Mouse (Mus musculus) heart, postnatal 0 days (tissue): Measurements from ENCODE around the gene Stard13.

Experiments
- CTCF ChIP-seq: IDR thresholded peaks from 2 replicates; pipeline ENCODE4 v1.5.1; 2016; ENCODE audit warnings: antibody characterized with exemption, control low read depth, low read depth
- EP300 ChIP-seq: IDR thresholded peaks from 2 replicates; pipeline ENCODE4 v1.6.1; 2016; ENCODE audit warnings: antibody characterized with exemption, low read depth

GRCm38 (mm10) chr5:151108291-151108897, 125.2 kb downstream of the Stard13 start:
- TF ChIP-seq CTCF (no peak), EP300 (no peak)
